Mouse (Mus musculus) kidney, adult 2 months (tissue): Measurements from ENCODE around the gene 1700102P08Rik.

ENCODE experiments used
- CTCF ChIP-seq: fragments of 200-500 bp; conservative IDR thresholded peaks from 2 replicates; pipeline ENCODE4 v1.5.1; 2011; ENCODE audit warnings: low read depth, mild to moderate bottlenecking, control low read depth, low read length, moderate library complexity, mixed read lengths; ENCODE audit not compliant: insufficient read depth, insufficient read length
- POLR2A ChIP-seq: fragments of 200-500 bp; IDR thresholded peaks from one replicate; pipeline ENCODE4 v1.6.1; 2011; ENCODE audit warnings: low read depth, low read length, control low read depth

DNA sequence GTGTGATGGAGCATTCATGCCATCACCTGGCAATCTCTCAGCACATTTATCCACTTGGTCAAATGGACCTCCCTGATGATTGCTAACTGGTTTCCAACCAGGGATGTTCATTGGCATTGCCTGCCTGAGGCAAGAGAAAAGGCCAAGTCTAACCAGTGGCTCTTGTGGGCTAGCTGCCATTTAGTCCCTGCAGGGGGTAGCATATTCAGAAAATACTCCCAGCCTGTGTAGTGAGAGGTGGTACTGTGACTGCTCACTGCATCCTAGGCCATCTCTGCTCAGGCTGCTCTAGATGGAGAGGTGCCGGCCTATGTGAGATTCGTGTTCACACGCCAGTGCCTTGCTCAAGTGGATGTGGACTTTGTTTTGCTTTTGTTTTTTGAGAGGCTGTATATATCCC lies 5.7 kb downstream of the 1700102P08Rik start:
- no peak for TF ChIP-seq CTCF
- no peak for TF ChIP-seq POLR2A
